Mouse (Mus musculus): ENCODE data around the gene Fxyd4. TPM values are rescaled to one million over a fixed set of nuclear protein-coding genes. Genes with fewer than 3 reads are reported as not detected.

Fxyd4 gene
- total RNA-seq, 1 experiment from 2014 or later: not detected

GRCm38 (mm10) chr6:117920659-117921640 lies 16.5 kb downstream of the Fxyd4 start:
- peak; percentile 42; the same call in 1 of the 2 replicates for ATAC-seq (replicated peaks; ENCODE audit: low read depth, poor library complexity, severe bottlenecking)

- no peak for ATAC-seq (replicated peaks; ENCODE audit: low read depth, poor library complexity, severe bottlenecking)
These were observed 19.4 kb downstream of the Fxyd4 start for GRCm38 (mm10) chr6:117918043-117918442.

GRCm38 (mm10) chr6:117917576-117917975 lies 19.9 kb downstream of the Fxyd4 start:
- peak; percentile 28; the same call in 1 of the 2 replicates for ATAC-seq (replicated peaks; ENCODE audit: low read depth, poor library complexity, severe bottlenecking)

GRCm38 (mm10) chr6:117916737-117917426 lies 20.6 kb downstream of the Fxyd4 start:
- ATAC-seq (replicated peaks; ENCODE audit: low read depth, poor library complexity, severe bottlenecking): peak; percentile 85

GRCm38 (mm10) chr6:117916205-117916736 lies 21.2 kb downstream of the Fxyd4 start:
- no peak for ATAC-seq (replicated peaks; ENCODE audit: low read depth, poor library complexity, severe bottlenecking)

- ATAC-seq (replicated peaks; ENCODE audit: low read depth, poor library complexity, severe bottlenecking): no peak
These were observed 23.0 kb downstream of the Fxyd4 start for GRCm38 (mm10) chr6:117914541-117914940.

GRCm38 (mm10) chr6:117910120-117910661 lies 27.3 kb downstream of the Fxyd4 start:
- ATAC-seq (replicated peaks; ENCODE audit: low read depth, poor library complexity, severe bottlenecking): no peak

- ATAC-seq (replicated peaks; ENCODE audit: low read depth, poor library complexity, severe bottlenecking): no peak
These were observed 29.0 kb downstream of the Fxyd4 start for GRCm38 (mm10) chr6:117908424-117908900.

GRCm38 (mm10) chr6:117907979-117908355 lies 29.5 kb downstream of the Fxyd4 start:
- ATAC-seq (replicated peaks; ENCODE audit: low read depth, poor library complexity, severe bottlenecking): 0 out of 2 replicates have a peak, but pooled peaks have one; percentile 0

- ATAC-seq (replicated peaks; ENCODE audit: low read depth, poor library complexity, severe bottlenecking): peak; percentile 58
These were observed 30.1 kb downstream of the Fxyd4 start for GRCm38 (mm10) chr6:117907301-117907978.

- ATAC-seq (replicated peaks; ENCODE audit: low read depth, poor library complexity, severe bottlenecking): peak; percentile 81
These were observed 30.8 kb downstream of the Fxyd4 start for GRCm38 (mm10) chr6:117906590-117907271.

- ATAC-seq (replicated peaks; ENCODE audit: low read depth, poor library complexity, severe bottlenecking): no peak
These were observed 31.4 kb downstream of the Fxyd4 start for GRCm38 (mm10) chr6:117906015-117906531.

- ATAC-seq (replicated peaks; ENCODE audit: low read depth, poor library complexity, severe bottlenecking): no peak
These were observed 32.1 kb downstream of the Fxyd4 start for GRCm38 (mm10) chr6:117905260-117905930.

GRCm38 (mm10) chr6:117903836-117904235 lies 33.7 kb downstream of the Fxyd4 start:
- ATAC-seq (replicated peaks; ENCODE audit: low read depth, poor library complexity, severe bottlenecking): no peak

- ATAC-seq (replicated peaks; ENCODE audit: low read depth, poor library complexity, severe bottlenecking): no peak
These were observed 34.9 kb downstream of the Fxyd4 start for GRCm38 (mm10) chr6:117902556-117902955.

- no peak for ATAC-seq (replicated peaks; ENCODE audit: low read depth, poor library complexity, severe bottlenecking)
These were observed 35.7 kb downstream of the Fxyd4 start for GRCm38 (mm10) chr6:117901510-117902402.

Measured in common myeloid progenitor, adult 5-6 weeks (primary cell).